Mouse (Mus musculus): Measurements from ENCODE around the gene Gm45021.

Gm45021 gene

GRCm38 (mm10) chr6:48595278-48595677, 5.9 kb downstream of the Gm45021 start:
- ChIA-PET CTCF (interaction anchor here in 2 of 4 experiments (0.5 to 1.8 kb wide), 3 partner anchors 13 to 652 kb away, joined by 3 to 5 read pairs (median 3); no protein-coding TSS in a partner anchor), POLR2A (interaction anchor here in 2 of 4 experiments (0.7 to 1.0 kb wide), 3 partner anchors 8 to 58 kb away, joined by 3 read pairs; partner anchors contain the start of gene Atp6v0e2 (in 1 of the 2))

- POLR2A ChIA-PET: interaction anchor here in 2 of 4 experiments (0.6 to 2.4 kb wide), 15 partner anchors 14 to 427 kb away, joined by 3 to 17 read pairs (median 4); partner anchors contain the start of gene AI854703 (in 1 of the 2)
- CTCF ChIA-PET: interaction anchor here (0.6 to 1.8 kb wide), 5 partner anchors 14 to 218 kb away, joined by 4 to 6 read pairs (median 5); no protein-coding TSS in a partner anchor
Measured at GRCm38 (mm10) chr6:48596545-48597232, 7.3 kb downstream of the Gm45021 start.

DNA sequence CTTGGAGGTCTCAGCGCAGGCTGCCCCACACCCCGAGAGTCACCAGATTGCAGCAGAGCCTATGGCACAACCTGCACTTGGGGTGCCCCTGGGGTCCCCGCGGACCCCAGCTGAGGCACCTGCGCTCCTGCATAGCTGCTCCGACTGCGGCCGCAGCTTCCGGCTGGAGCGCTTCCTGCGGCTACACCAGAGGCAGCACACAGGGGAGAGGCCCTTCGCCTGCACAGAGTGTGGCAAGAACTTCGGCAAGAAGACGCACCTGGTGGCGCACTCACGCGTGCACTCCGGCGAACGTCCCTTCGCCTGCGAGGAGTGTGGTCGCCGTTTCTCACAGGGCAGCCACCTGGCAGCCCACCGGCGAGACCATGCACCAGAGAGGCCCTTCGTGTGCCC, 7.8 kb downstream of the Gm45021 start:
- ChIA-PET CTCF (interaction anchor here (0.6 to 1.8 kb wide), 5 partner anchors 15 to 218 kb away, joined by 4 to 6 read pairs (median 5); no protein-coding TSS in a partner anchor), POLR2A (interaction anchor here in 2 of 4 experiments (1.0 to 2.4 kb wide), 11 partner anchors 13 to 152 kb away, joined by 3 to 17 read pairs (median 5); partner anchors contain the start of gene AI854703 (in 1 of the 2))

DNA sequence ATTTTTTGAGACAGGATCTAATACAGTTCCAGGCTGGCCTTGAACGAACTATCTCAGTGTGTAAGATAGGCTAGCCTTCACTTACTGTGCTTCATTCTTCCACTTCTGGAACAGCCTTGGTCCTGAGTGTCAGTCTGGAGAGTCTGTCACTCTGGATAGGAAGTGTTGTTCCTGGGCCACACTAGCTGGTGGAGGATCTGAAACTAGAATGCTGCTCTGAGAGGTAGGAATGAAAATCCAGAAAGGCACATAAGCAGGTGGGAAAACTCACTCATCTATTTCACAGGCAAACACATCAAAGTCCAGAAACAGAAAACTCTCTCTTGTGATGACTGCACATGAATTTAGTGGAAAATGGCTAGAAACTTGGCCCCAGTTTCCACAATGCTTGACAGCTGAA, 11.2 kb downstream of the Gm45021 start:
- ChIA-PET POLR2A (interaction anchor here in 3 of 4 experiments (1.1 to 3.2 kb wide), 8 partner anchors 11 to 161 kb away, joined by 3 to 15 read pairs (median 4); no protein-coding TSS in a partner anchor), CTCF (interaction anchor here in 1 of 4 experiments (1.1 kb wide), 1 partner anchor 20 kb away, joined by 3 read pairs; no protein-coding TSS in a partner anchor)

- POLR2A ChIA-PET: interaction anchor here (0.5 to 3.5 kb wide), 18 partner anchors 8 to 766 kb away, joined by 3 to 18 read pairs (median 3); partner anchors contain the start of genes Fam221a (in 1 of the 4), Gm44965 (in 1 of the 4) and Repin1 (in 1 of the 4)
- CTCF ChIA-PET: interaction anchor here in 3 of 4 experiments (1.1 to 1.8 kb wide), 6 partner anchors 8 to 259 kb away, joined by 3 to 7 read pairs (median 3); partner anchors contain the start of genes Gm44965 (in 1 of the 3) and Repin1 (in 1 of the 3)
Measured at GRCm38 (mm10) chr6:48601271-48602079, 12.1 kb downstream of the Gm45021 start, which contains the start of gene Zfp775. Gene Zfp775, plus strand, starts transcription at chr6:48602063.

- ChIA-PET POLR2A (interaction anchor here (0.5 to 3.5 kb wide), 14 partner anchors 9 to 765 kb away, joined by 3 to 18 read pairs (median 3); partner anchors contain the start of genes Fam221a (in 1 of the 4), Gm44965 (in 1 of the 4) and Repin1 (in 1 of the 4)), CTCF (interaction anchor here in 2 of 4 experiments (1.1 to 1.8 kb wide), 5 partner anchors 8 to 258 kb away, joined by 3 to 7 read pairs (median 3); partner anchors contain the start of genes Gm44965 (in 1 of the 2) and Repin1 (in 1 of the 2))
Measured at GRCm38 (mm10) chr6:48602080-48602741, 12.8 kb downstream of the Gm45021 start.

DNA sequence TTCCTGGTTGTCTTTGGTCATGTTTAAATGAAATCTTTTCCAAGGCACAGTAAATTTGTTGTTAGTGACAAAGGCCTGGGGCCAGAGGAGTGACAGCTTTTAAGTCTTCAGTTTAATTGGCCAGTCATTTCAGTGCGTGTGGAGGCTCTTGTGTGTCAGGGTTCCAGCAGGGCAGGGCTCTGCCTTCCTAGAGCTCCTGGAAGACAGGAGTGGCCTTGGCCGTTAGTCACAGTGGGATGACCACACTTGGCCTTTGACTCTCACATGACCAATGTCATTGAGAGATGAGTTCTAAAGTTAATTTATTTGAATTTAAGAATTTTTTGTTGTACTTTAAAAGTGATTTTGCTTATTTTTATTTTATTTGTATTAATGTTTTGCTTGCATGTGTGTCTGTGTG, 18.7 kb downstream of the Gm45021 start:
- CTCF ChIA-PET: no interaction called here
- POLR2A ChIA-PET: interaction anchor here in 1 of 4 experiments (0.7 to 2.0 kb wide), 2 partner anchors 13 to 16 kb away, joined by 3 to 4 read pairs; no protein-coding TSS in a partner anchor

GRCm38 (mm10) chr6:48609512-48609911, 20.1 kb downstream of the Gm45021 start:
- ChIA-PET CTCF (no interaction called here), POLR2A (interaction anchor here in 1 of 4 experiments (2.0 kb wide), 1 partner anchor 14 kb away, joined by 4 read pairs; no protein-coding TSS in a partner anchor)

DNA sequence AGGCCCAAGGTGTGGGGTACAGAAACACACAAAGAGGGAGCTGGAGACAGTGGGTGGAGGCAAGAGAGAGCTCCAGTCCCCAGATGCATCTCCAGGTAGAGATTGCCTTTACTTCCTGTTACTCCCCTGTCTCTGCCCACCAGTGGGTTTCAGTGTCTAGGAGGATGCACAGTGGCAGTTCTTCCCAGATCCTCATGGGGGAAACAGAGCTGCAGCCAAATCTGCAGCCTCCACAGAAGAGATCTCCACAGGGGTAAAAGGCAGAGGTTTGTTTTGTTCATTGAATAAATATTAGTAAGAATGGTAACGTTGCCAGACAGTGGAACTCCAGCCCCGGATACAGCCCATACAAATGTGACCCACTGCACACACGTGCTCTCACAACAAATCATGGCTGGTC, 21.2 kb downstream of the Gm45021 start:
- POLR2A ChIA-PET: interaction anchor here in 2 of 4 experiments (0.5 to 1.8 kb wide), 7 partner anchors 9 to 1210 kb away, joined by 3 to 8 read pairs (median 3); partner anchors contain the start of gene Lrrc61 (in 1 of the 2)
- CTCF ChIA-PET: interaction anchor here in 3 of 4 experiments (0.6 to 1.4 kb wide), 4 partner anchors 9 to 35 kb away, joined by 3 to 5 read pairs (median 3); partner anchors contain the start of gene AI854703 (in 1 of the 3)

DNA sequence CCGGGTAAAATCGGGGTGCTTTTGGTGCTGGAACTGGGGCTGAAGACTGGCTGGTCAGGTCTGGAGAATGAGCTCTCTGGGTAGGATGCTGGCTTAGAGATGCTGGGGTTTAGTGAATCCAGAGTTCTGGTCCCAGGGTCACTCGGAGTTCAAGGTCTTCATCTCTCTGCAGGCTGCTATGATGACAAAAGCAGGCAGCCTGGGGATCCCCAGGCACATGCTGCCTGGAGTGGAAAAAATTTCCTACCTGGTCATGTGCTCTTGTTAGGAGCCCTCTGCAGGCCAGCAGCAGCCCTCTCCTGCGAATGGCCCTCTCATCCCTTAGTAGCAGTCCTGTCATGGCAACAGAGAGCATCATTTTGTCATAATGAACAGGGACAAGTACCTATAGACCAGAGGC, 24.1 kb downstream of the Gm45021 start:
- ChIA-PET CTCF (interaction anchor here in 1 of 4 experiments (0.6 kb wide), 1 partner anchor 58 kb away, joined by 3 read pairs; no protein-coding TSS in a partner anchor), POLR2A (no interaction called here)

- ChIA-PET CTCF (interaction anchor here in 1 of 4 experiments (0.6 kb wide), 1 partner anchor 35 kb away, joined by 3 read pairs; no protein-coding TSS in a partner anchor), POLR2A (no interaction called here)
Measured at GRCm38 (mm10) chr6:48614756-48615155, 25.3 kb downstream of the Gm45021 start.

DNA sequence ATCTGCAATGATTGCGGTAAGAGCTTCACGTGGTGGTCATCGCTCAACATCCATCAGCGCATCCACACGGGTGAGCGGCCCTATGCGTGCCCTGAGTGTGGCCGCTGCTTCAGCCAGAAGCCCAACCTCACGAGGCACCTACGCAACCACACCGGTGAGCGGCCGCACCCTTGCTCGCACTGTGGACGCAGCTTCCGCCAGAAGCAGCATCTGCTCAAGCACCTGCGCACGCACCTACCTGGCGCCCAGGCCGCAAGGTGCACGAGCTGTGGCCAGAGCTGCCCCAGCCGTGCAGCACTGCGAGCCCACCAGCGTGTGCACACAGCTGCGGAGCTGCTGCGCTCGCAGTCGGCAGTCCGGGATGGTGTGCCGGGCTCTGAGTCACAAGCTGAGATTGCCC, 30.6 kb downstream of the Gm45021 start:
- CTCF ChIA-PET: interaction anchor here (0.5 to 1.8 kb wide), 16 partner anchors 9 to 613 kb away, joined by 3 to 8 read pairs (median 4); partner anchors contain the start of genes Atp6v0e2 (in 1 of the 4) and Gimap8 (in 1 of the 4)

GRCm38 (mm10) chr6:48622186-48622843, 32.9 kb downstream of the Gm45021 start:
- ChIA-PET POLR2A (interaction anchor here in 3 of 4 experiments (1.0 to 1.9 kb wide), 7 partner anchors 10 to 118 kb away, joined by 3 to 10 read pairs (median 3); partner anchors contain the start of genes Zfp775 (in 2 of the 3), Gm44965 (in 1 of the 3) and Repin1 (in 1 of the 3)), CTCF (interaction anchor here (0.6 to 1.1 kb wide), 5 partner anchors 24 to 411 kb away, joined by 3 to 5 read pairs (median 3); partner anchors contain the start of gene Atp6v0e2 (in 2 of the 4))

More for the DNA sequence above, 30.6 kb downstream of the Gm45021 start:
- POLR2A ChIA-PET: interaction anchor here in 3 of 4 experiments (0.7 to 3.9 kb wide), 17 partner anchors 9 to 224 kb away, joined by 3 to 18 read pairs (median 3); partner anchors contain the start of gene Zfp775 (in 2 of the 3)

DNA sequence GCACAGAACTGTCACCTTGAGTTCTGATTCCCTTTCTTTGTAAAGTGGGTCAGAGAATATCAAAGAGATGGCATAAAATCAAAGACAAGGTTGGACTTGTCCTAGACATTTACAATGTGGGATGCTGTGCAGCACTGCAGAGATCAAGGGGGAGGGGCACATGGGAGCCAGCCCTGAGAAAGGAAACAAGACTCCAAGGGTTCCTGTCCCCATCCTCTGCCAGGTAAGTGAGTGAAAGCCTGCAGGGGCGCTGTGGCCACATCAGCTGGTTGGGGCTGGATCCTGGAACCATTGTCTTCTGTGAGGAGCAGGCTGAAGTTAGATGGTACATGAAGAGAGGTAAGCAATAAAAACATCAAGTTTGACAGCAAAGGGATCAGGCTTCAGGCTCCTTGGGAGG, 34.0 kb downstream of the Gm45021 start:
- ChIA-PET POLR2A (interaction anchor here in 2 of 4 experiments (1.1 to 1.4 kb wide), 4 partner anchors 15 to 119 kb away, joined by 3 to 4 read pairs (median 4); partner anchors contain the start of gene Zfp775 (in 1 of the 2)), CTCF (interaction anchor here in 2 of 4 experiments (0.6 to 1.2 kb wide), 2 partner anchors 30 to 67 kb away, joined by 3 read pairs; partner anchors contain the start of genes Gm44965 (in 1 of the 2) and Repin1 (in 1 of the 2))

- ChIA-PET CTCF (interaction anchor here (0.5 to 1.4 kb wide), 6 partner anchors 16 to 573 kb away, joined by 3 to 10 read pairs (median 3); no protein-coding TSS in a partner anchor), POLR2A (interaction anchor here in 2 of 4 experiments (0.7 to 1.6 kb wide), 5 partner anchors 8 to 89 kb away, joined by 3 to 4 read pairs (median 3); partner anchors contain the start of gene Atp6v0e2 (in 1 of the 2))
Measured at GRCm38 (mm10) chr6:48626464-48626863, 37.1 kb downstream of the Gm45021 start, which contains the start of gene AI854703. Gene AI854703, plus strand, starts transcription at chr6:48626764.

- ChIA-PET POLR2A (interaction anchor here in 3 of 4 experiments (0.6 to 1.6 kb wide), 7 partner anchors 9 to 231 kb away, joined by 3 to 4 read pairs (median 3); partner anchors contain the start of gene Atp6v0e2 (in 1 of the 3)), CTCF (interaction anchor here in 3 of 4 experiments (0.7 to 1.4 kb wide), 6 partner anchors 16 to 574 kb away, joined by 3 to 5 read pairs (median 3); no protein-coding TSS in a partner anchor)
Measured at GRCm38 (mm10) chr6:48626984-48627383, 37.6 kb downstream of the Gm45021 start.

All from embryonic stem cell, embryonic (primary cell).